Mouse (Mus musculus): Measurements from ENCODE around the gene Ypel3.
A peak's percentile ranks its signal among the peaks of the same experiment; 100 is the strongest.

The Ypel3 gene

GRCm38 (mm10) chr7:126817595-126817994 lies 40.8 kb downstream of the Ypel3 start:
- no peak for DNase-seq

- no peak for DNase-seq
Observed at GRCm38 (mm10) chr7:126818818-126819217, 42.1 kb downstream of the Ypel3 start.

GRCm38 (mm10) chr7:126821835-126822511 lies 45.2 kb downstream of the Ypel3 start:
- DNase-seq, result peak; percentile 91

GRCm38 (mm10) chr7:126822741-126823140 lies 46.0 kb downstream of the Ypel3 start:
- peak; percentile 56 for DNase-seq

- no peak for DNase-seq
Observed at GRCm38 (mm10) chr7:126823202-126823711, 46.5 kb downstream of the Ypel3 start.

- DNase-seq, result no peak
Observed at GRCm38 (mm10) chr7:126823940-126824339, 47.2 kb downstream of the Ypel3 start.

- DNase-seq, result no peak
Observed at GRCm38 (mm10) chr7:126825403-126825802, 48.6 kb downstream of the Ypel3 start.

- no peak for DNase-seq
Observed at GRCm38 (mm10) chr7:126825952-126826351, 49.2 kb downstream of the Ypel3 start.
